Mouse (Mus musculus) limb, embryonic 13.5 days (tissue): Measurements from ENCODE around the gene Ankrd11. TPM values are rescaled to one million over a fixed set of nuclear protein-coding genes. Genes with fewer than 3 reads are reported as not detected.
A peak's percentile ranks its signal among the peaks of the same experiment; 100 is the strongest.

Source experiments
- ATAC-seq: fragments of 200-750 bp; cut with Nextera tagmentation; 2 replicates; pipeline ENCODE4 v1.8.0; 2017; ENCODE audit warnings: low read depth, moderate number of reproducible peaks, moderate TSS enrichment; ENCODE audit not compliant: low FRiP score
- H3K27ac ChIP-seq: fragments of 300-500 bp; sonication (generic); 2 replicates; pipeline ENCODE4 v1.5.1; 2015; ENCODE audit warnings: inconsistent platforms, mild to moderate bottlenecking, moderate library complexity
- H3K27me3 ChIP-seq: fragments of 300-500 bp; sonication (generic); 2 replicates; pipeline ENCODE4 v1.6.1; 2015; ENCODE audit warnings: mild to moderate bottlenecking, inconsistent platforms
- H3K36me3 ChIP-seq: fragments of 300-500 bp; sonication (generic); 2 replicates; pipeline ENCODE4 v1.6.1; 2015; ENCODE audit warnings: inconsistent platforms, mild to moderate bottlenecking, moderate library complexity
- H3K4me1 ChIP-seq: fragments of 300-500 bp; sonication (generic); 2 replicates; pipeline ENCODE4 v1.6.1; 2015; ENCODE audit warnings: inconsistent platforms
- H3K4me2 ChIP-seq: fragments of 300-500 bp; sonication (generic); replicated peaks from 2 replicates; pipeline ENCODE4 v1.6.1; 2015; ENCODE audit warnings: inconsistent platforms, mild to moderate bottlenecking, moderate library complexity
- H3K4me3 ChIP-seq: fragments of 300-500 bp; sonication (generic); 2 replicates; pipeline ENCODE4 v1.5.1; 2015; ENCODE audit warnings: moderate library complexity, mild to moderate bottlenecking, inconsistent platforms
- H3K9ac ChIP-seq: fragments of 300-500 bp; sonication (generic); 2 replicates; pipeline ENCODE4 v1.6.1; 2015; ENCODE audit warnings: mild to moderate bottlenecking, inconsistent platforms
- H3K9me3 ChIP-seq: fragments of 300-500 bp; sonication (generic); 2 replicates; pipeline ENCODE4 v1.6.1; 2016; ENCODE audit warnings: inconsistent platforms
- WGBS: fragments of 180-500 bp; shearing (Covaris S2); methylation state at CpG from one replicate; pipeline ENCODE4 v1.1.7; 2015; 5-methylcytosine and 5-hydroxymethylcytosine counted together
- polyA plus RNA-seq: library from polyadenylated mRNA; unstranded; fragments of >200 nt; fragmentation: Nextera tagmentation; extraction: Ambion mirVana; gene quantifications from 2 replicates; pipeline ENCODE4 v1.2.1, GENCODE M21; 2015

The Ankrd11 gene
- polyA plus RNA-seq, 1 experiment from 2014 or later: 40.9 TPM

- Histone ChIP-seq H3K4me2 (no peak overlapping the region), H3K27me3 (no peaks in the 10 kb centered on the region), H3K27ac (no peak overlapping the region), H3K4me3 (no peak overlapping the region), H3K9ac (no peak overlapping the region), H3K9me3 (no peaks in the 10 kb centered on the region), H3K36me3 (no peaks in the 10 kb centered on the region; the same call in 1 of the 2 replicates), H3K4me1 (peaks cover 20% of the 10 kb centered on the region; the same call in 1 of the 2 replicates)
- ATAC-seq: no peak
- 67% methylated on average over 5 of the region's 5 CpGs for WGBS
These were observed 48.3 kb downstream of the Ankrd11 start for GRCm38 (mm10) chr8:122993740-122994139.

DNA sequence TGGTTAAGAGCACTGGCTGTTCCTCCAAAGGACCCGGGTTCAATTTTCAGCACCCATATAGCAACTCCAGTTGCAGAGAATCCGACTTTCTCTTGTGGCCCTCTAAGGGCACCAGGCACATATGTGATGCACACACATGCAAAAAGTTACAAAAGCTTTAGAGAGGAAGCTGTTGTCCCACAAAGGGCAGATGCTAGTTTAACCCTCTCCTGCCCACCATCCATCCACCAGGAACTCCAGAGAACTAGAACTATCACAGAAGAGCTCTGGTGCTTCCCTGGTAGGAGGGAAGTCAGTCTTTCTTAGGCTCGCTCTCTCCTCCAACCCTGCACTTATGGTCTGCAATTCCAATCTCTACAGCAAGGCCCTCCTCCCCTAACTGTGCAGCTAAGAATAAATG, 49.0 kb downstream of the Ankrd11 start:
- WGBS: 69% methylated on average over 3 of the region's 3 CpGs
- no peak for ATAC-seq
- H3K27ac ChIP-seq: no peak overlapping the region
- no peaks in the 10 kb centered on the region; the same call in 1 of the 2 replicates for H3K36me3 ChIP-seq
- H3K4me3 ChIP-seq: no peak overlapping the region
- peaks cover 20% of the 10 kb centered on the region; the same call in 1 of the 2 replicates for H3K4me1 ChIP-seq
- no peak overlapping the region for H3K4me2 ChIP-seq
- H3K9me3 ChIP-seq: no peaks in the 10 kb centered on the region
- no peaks in the 10 kb centered on the region for H3K27me3 ChIP-seq
- no peak overlapping the region for H3K9ac ChIP-seq

DNA sequence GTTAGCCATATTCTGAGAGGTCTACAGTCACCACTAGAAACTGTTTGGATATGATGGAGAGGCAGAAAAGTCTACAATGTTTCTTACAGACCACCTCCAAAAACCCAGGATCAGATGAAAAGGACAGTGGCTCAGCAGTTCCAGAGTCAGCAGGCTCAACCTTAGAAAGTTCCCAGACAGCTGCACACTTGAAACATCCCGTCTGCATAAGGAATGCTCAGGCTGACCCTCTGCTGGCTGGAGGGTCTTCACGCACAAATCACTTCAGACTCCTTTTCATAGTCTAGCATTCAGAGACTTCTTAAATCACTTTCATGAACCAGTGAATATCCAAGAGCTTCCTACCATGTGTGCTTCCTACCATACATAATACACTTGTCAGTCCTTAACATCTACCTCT, 49.8 kb downstream of the Ankrd11 start:
- no peak overlapping the region for H3K27ac ChIP-seq
- no peaks in the 10 kb centered on the region for H3K9me3 ChIP-seq
- peaks cover 26% of the 10 kb centered on the region for H3K4me1 ChIP-seq
- no peaks in the 10 kb centered on the region; the same call in 1 of the 2 replicates for H3K36me3 ChIP-seq
- no peaks in the 10 kb centered on the region for H3K27me3 ChIP-seq
- ATAC-seq: no peak
- no peak overlapping the region for H3K9ac ChIP-seq
- H3K4me3 ChIP-seq: no peak overlapping the region
- no peak overlapping the region for H3K4me2 ChIP-seq
- 67% methylated on average over 2 of the region's 2 CpGs for WGBS

- Histone ChIP-seq H3K9ac (no peak overlapping the region), H3K4me2 (no peak overlapping the region), H3K9me3 (no peaks in the 10 kb centered on the region), H3K27ac (no peak overlapping the region), H3K4me3 (no peak overlapping the region), H3K4me1 (peaks cover 30% of the 10 kb centered on the region), H3K27me3 (no peaks in the 10 kb centered on the region), H3K36me3 (no peaks in the 10 kb centered on the region)
- ATAC-seq: no peak
- 78% methylated on average over 5 of the region's 5 CpGs for WGBS
These were observed 50.7 kb downstream of the Ankrd11 start for GRCm38 (mm10) chr8:122991368-122991767.

DNA sequence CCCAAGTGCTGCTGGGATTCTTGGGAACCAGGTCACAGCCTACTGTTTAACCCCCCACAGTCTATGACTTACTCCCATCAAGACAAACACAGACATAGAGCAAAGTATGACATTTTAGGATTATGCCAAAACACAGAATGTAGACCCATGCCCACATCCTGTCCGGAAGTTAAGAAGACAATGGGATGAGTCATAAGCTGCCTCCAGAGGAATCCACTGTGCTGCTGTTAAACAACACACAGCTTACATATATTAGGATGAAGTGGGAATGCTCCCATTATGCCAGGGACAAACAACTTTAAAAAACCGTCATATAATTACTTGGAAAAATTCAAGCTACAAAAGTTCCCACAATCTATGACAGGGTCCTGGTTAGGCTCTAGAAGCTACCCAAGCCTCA, 52.1 kb downstream of the Ankrd11 start:
- no peaks in the 10 kb centered on the region for H3K27me3 ChIP-seq
- no peak for ATAC-seq
- no peak overlapping the region for H3K4me2 ChIP-seq
- peaks cover 39% of the 10 kb centered on the region for H3K4me1 ChIP-seq
- H3K9ac ChIP-seq: no peak overlapping the region
- H3K9me3 ChIP-seq: no peaks in the 10 kb centered on the region
- no peak overlapping the region for H3K4me3 ChIP-seq
- H3K36me3 ChIP-seq: no peaks in the 10 kb centered on the region
- WGBS: 86% methylated on average over 2 of the region's 2 CpGs
- H3K27ac ChIP-seq: no peak overlapping the region

GRCm38 (mm10) chr8:122988955-122989354, 53.1 kb downstream of the Ankrd11 start:
- Histone ChIP-seq H3K36me3 (no peaks in the 10 kb centered on the region), H3K9me3 (no peaks in the 10 kb centered on the region)
- 94% methylated on average over 3 of the region's 3 CpGs for WGBS

GRCm38 (mm10) chr8:122987255-122987654, 54.8 kb downstream of the Ankrd11 start:
- Histone ChIP-seq H3K4me1 (peaks cover 38% of the 10 kb centered on the region), H3K36me3 (no peaks in the 10 kb centered on the region), H3K9me3 (no peaks in the 10 kb centered on the region), H3K4me2 (no peak overlapping the region), H3K4me3 (no peak overlapping the region), H3K9ac (no peak overlapping the region), H3K27ac (no peak overlapping the region), H3K27me3 (no peaks in the 10 kb centered on the region)
- no peak for ATAC-seq
- WGBS: 55% methylated on average over 2 of the region's 2 CpGs

More at GRCm38 (mm10) chr8:122988955-122989354, 53.1 kb downstream of the Ankrd11 start:
- Histone ChIP-seq H3K4me2 (no peak overlapping the region), H3K4me1 (peaks cover 40% of the 10 kb centered on the region), H3K27ac (no peak overlapping the region), H3K4me3 (no peak overlapping the region), H3K27me3 (no peaks in the 10 kb centered on the region), H3K9ac (no peak overlapping the region)
- no peak for ATAC-seq

GRCm38 (mm10) chr8:122986501-122987184, 55.4 kb downstream of the Ankrd11 start:
- Histone ChIP-seq H3K4me2 (no peak overlapping the region), H3K4me3 (no peak overlapping the region), H3K9me3 (no peaks in the 10 kb centered on the region), H3K9ac (no peak overlapping the region), H3K4me1 (peaks cover 39% of the 10 kb centered on the region), H3K27ac (no peak overlapping the region), H3K36me3 (no peaks in the 10 kb centered on the region), H3K27me3 (no peaks in the 10 kb centered on the region)
- WGBS: 74% methylated on average over 8 of the region's 8 CpGs
- no peak for ATAC-seq

DNA sequence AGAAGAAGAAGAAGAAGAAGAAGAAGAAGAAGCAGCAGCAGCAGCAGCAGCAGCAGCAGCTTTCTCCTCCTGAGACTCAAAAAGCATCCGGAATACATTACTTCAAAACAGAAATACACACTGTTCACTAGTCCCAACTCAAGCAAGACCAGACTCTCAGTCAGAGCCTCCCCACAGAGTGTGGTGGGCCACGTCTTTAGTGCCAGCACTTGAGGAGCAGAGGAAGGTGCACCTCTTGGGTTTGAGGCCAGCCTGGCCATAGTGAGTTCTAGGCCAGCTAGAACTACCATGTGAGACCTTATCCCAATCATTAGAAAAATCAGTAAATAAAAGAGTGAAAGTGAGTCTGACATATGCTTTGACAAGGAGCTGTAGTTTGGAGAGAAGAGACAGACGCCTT, 57.9 kb downstream of the Ankrd11 start:
- H3K4me1 ChIP-seq: peaks cover 53% of the 10 kb centered on the region
- H3K9me3 ChIP-seq: no peaks in the 10 kb centered on the region
- no peaks in the 10 kb centered on the region for H3K36me3 ChIP-seq
- H3K4me2 ChIP-seq: no peak overlapping the region
- no peak overlapping the region for H3K4me3 ChIP-seq
- ATAC-seq: no peak
- no peak overlapping the region for H3K9ac ChIP-seq
- H3K27me3 ChIP-seq: no peaks in the 10 kb centered on the region
- no peak overlapping the region for H3K27ac ChIP-seq
- 88% methylated on average over 3 of the region's 3 CpGs for WGBS

DNA sequence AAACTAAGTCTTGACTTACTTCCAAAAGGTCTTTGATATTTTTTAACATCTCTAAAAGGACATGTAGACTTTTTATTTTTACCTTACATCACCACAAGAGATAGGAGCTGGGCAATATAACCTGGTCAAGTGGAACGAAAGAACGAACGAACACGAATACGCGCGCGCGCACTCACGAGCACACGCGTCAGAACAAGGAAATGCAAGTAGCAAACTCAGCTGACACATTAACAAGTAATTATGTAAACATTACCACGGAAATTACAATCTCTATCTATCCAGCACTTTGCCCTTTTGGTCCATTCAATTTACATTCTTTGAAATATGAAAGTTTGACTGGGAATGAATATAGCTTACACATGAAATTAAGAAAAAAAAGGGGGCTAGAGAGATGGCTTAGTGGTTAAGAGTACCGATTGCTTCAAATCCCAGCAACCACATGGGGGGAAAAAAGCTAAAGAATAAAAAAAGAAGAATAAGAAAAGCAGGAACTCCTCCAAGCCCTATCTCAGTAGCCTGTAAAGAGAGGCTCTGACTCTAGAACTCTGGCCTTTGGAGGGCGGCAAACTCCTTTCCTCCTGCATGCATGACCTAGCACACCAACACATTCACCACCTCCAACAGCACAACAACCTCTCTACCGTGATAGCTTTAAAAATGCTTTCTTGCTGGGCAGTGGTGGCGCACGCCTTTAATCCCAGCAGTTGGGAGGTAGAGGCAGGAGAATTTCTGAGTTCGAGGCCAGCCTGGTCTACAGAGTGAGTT, 58.7 kb downstream of the Ankrd11 start:
- Histone ChIP-seq H3K27ac (no peak overlapping the region), H3K9ac (no peak overlapping the region), H3K9me3 (no peaks in the 10 kb centered on the region), H3K27me3 (no peaks in the 10 kb centered on the region), H3K4me1 (peaks cover 53% of the 10 kb centered on the region), H3K4me3 (no peak overlapping the region), H3K36me3 (no peaks in the 10 kb centered on the region), H3K4me2 (no peak overlapping the region)
- 92% methylated on average over 19 of the region's 19 CpGs for WGBS
- no peak for ATAC-seq

DNA sequence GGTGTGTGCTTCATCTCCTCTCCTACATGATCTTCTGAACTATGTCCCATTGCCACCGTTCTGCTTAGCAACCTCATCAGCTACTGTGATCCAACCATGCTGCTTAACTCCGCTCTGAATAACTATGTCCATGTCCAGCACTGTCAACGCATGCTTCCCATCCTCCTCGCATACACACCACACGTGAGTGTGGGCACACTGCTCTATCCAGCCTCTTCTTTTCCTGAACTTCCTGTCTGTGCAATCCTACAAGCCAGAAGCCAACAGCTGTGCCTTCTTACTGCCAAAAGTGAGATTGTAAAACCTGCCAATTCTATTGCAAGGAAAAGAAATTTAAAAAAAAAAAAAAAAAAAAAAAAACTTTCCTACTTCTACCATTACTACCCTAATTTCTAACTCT, 60.4 kb downstream of the Ankrd11 start:
- 85% methylated on average over 5 of the region's 5 CpGs for WGBS
- H3K27ac ChIP-seq: no peak overlapping the region
- no peaks in the 10 kb centered on the region for H3K9me3 ChIP-seq
- H3K36me3 ChIP-seq: no peaks in the 10 kb centered on the region
- H3K4me1 ChIP-seq: peaks cover 42% of the 10 kb centered on the region
- no peaks in the 10 kb centered on the region for H3K27me3 ChIP-seq
- H3K4me3 ChIP-seq: no peak overlapping the region
- ATAC-seq: no peak
- no peak overlapping the region for H3K4me2 ChIP-seq
- H3K9ac ChIP-seq: no peak overlapping the region

GRCm38 (mm10) chr8:122979865-122980509, 62.1 kb downstream of the Ankrd11 start:
- ATAC-seq: no peak
- peak overlapping the region; percentile 44; the same call in 1 of the 2 replicates for H3K27ac ChIP-seq

More at GRCm38 (mm10) chr8:122979865-122980509, 62.1 kb downstream of the Ankrd11 start:
- no peaks in the 10 kb centered on the region for H3K36me3 ChIP-seq
- H3K4me2 ChIP-seq: no peak overlapping the region
- no peak overlapping the region for H3K4me3 ChIP-seq
- no peaks in the 10 kb centered on the region for H3K27me3 ChIP-seq
- WGBS: 59% methylated on average over 10 of the region's 10 CpGs
- peaks cover 30% of the 10 kb centered on the region for H3K4me1 ChIP-seq
- H3K9me3 ChIP-seq: no peaks in the 10 kb centered on the region
- H3K9ac ChIP-seq: 0 out of 2 replicates have a peak overlapping the region, but pooled peaks have one; percentile 8
